Mouse (Mus musculus): ENCODE data around the gene Ski. TPM values are rescaled to one million over a fixed set of nuclear protein-coding genes. Genes with fewer than 3 reads are reported as not detected.

Ski gene
- polyA plus RNA-seq, 1 experiment from 2014 or later = 2.1 TPM

DNA sequence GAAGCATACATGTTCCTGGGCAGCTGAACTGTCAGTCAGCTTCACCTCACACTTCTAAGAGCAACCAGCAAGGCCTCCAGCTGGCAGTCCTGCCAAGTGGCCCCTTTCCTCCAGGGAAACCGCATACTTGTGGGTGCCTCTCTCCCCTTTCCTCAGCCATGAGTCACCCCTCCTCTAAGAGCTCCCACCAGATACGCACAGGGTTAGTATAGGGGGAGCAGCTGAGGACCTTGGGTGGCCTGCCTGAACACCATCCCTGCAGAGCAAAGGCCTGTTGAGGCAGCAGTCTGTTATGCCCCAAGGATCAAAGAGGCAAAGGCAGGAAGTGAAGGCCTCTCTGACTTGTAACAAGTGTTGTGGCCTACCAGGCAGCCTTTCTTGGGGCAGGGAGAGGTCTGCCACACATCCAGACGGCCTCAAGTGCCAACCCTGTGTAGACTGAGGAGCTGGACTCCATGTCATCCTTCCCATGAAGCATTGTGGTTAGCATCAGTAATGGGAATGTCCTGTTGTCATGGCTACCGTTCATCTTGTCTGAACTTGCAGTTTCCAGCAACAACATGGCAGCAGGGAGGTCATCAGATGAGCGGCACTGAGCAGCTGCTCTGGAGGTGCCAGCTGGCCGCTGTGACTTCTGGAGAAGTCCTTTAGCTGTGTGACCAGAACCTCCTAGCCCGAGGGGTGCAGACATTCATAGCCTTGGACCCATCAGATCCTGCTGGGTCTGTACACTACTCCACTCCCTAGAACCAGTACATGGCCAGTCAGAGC, 95.6 kb downstream of the Ski start:
- peaks cover 35% of the 10 kb centered on the region for H3K4me1 ChIP-seq (replicated peaks)
- no peak for ATAC-seq (ENCODE audit: insufficient read depth)
- no peaks in the 10 kb centered on the region for H3K27me3 ChIP-seq
- H3K9me3 ChIP-seq (replicated peaks) = no peaks in the 10 kb centered on the region
- H3K4me2 ChIP-seq = no peak overlapping the region
- 60% methylated on average over 7 of the region's 7 CpGs for WGBS (ENCODE audit: insufficient replicate concordance)
- H3K4me3 ChIP-seq (replicated peaks) = no peak overlapping the region
- no peak overlapping the region for H3K27ac ChIP-seq (replicated peaks)
- H3K9ac ChIP-seq = no peak overlapping the region
- H3K36me3 ChIP-seq (replicated peaks) = no peaks in the 10 kb centered on the region

DNA sequence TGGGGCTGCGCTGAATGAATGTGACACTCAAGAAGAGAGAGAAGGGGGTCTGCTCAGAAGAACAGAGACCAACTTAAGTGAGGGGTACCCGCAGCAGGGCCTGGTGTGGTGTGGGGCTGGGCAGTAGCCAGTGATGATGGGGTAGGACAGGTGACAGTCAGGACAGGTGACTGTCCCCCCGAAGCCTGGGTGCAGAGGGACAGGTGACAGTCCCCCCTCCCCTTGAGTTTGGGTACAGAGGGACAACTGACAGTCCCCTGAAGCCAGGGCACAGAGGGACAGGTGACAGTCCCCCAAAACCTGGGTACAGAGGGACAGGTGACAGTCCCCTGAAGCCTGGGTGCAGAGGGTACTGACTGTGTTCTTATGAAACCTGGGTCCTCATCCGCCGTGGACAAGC, 96.2 kb downstream of the Ski start:
- no peak for ATAC-seq (ENCODE audit: insufficient read depth)
- no peaks in the 10 kb centered on the region for H3K27me3 ChIP-seq
- H3K36me3 ChIP-seq (replicated peaks) = no peaks in the 10 kb centered on the region
- H3K9ac ChIP-seq = no peak overlapping the region
- H3K4me3 ChIP-seq (replicated peaks) = no peak overlapping the region
- H3K9me3 ChIP-seq (replicated peaks) = no peaks in the 10 kb centered on the region
- H3K4me2 ChIP-seq = no peak overlapping the region
- no peak overlapping the region for H3K27ac ChIP-seq (replicated peaks)
- H3K4me1 ChIP-seq (replicated peaks) = peaks cover 41% of the 10 kb centered on the region
- WGBS (ENCODE audit: insufficient replicate concordance) = 63% methylated on average over 5 of the region's 5 CpGs

GRCm38 (mm10) chr4:155125310-155125709, 97.1 kb downstream of the Ski start:
- peaks cover 49% of the 10 kb centered on the region for H3K4me1 ChIP-seq (replicated peaks)
- H3K27ac ChIP-seq (replicated peaks) = no peak overlapping the region
- no peaks in the 10 kb centered on the region for H3K27me3 ChIP-seq
- H3K36me3 ChIP-seq (replicated peaks) = no peaks in the 10 kb centered on the region
- no peaks in the 10 kb centered on the region for H3K9me3 ChIP-seq (replicated peaks)
- ATAC-seq (ENCODE audit: insufficient read depth) = peak; percentile 24; the same call in 1 of the 2 replicates
- 16% methylated on average over 7 of the region's 7 CpGs for WGBS (ENCODE audit: insufficient replicate concordance)
- no peak overlapping the region for H3K4me2 ChIP-seq
- no peak overlapping the region for H3K4me3 ChIP-seq (replicated peaks)
- H3K9ac ChIP-seq = no peak overlapping the region

DNA sequence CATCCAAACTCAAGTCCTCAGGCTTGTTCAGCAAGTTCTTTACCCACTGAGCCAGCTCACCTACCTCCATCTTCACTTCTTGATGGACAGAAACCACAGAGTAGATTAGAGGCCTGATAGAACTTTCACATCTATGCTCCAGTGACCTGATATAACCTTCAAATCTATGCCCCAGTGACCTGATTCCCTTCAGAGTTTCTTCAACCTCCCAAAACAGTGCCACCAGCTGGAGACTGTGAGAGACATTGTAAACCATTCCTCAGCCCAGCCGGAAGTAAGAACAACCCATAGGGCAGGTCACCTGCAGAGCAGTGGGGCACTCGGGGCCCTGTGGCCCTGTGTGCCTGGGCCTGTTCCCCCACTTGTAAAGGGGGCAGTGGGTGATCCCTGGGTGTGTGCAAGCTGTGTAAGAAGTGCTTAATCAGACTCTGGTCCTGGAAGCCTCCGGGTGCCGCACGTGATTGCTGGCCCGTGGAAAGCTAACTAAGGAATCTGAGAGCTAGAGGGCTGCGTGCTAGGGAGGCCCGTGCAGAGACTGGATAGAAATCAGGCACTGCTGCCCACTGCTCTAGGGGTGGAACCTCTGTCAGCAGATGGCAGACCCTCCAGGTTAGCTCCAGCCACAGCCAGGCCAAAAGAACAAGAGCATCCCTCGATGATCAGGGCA, 98.4 kb downstream of the Ski start:
- Histone ChIP-seq H3K4me1 (replicated peaks) (peaks cover 57% of the 10 kb centered on the region), H3K9me3 (replicated peaks) (no peaks in the 10 kb centered on the region), H3K27me3 (no peaks in the 10 kb centered on the region), H3K27ac (replicated peaks) (no peak overlapping the region), H3K36me3 (replicated peaks) (no peaks in the 10 kb centered on the region), H3K4me3 (replicated peaks) (no peak overlapping the region), H3K9ac (no peak overlapping the region), H3K4me2 (no peak overlapping the region)
- WGBS (ENCODE audit: insufficient replicate concordance) = 81% methylated on average over 9 of the region's 9 CpGs
- no peak for ATAC-seq (ENCODE audit: insufficient read depth)

GRCm38 (mm10) chr4:155122444-155123040, 99.8 kb downstream of the Ski start:
- Histone ChIP-seq H3K27ac (replicated peaks) (0 out of 2 replicates have a peak overlapping the region, but pooled peaks have one; percentile 75), H3K4me2 (no peak overlapping the region), H3K9ac (no peak overlapping the region), H3K4me1 (replicated peaks) (peaks cover 66% of the 10 kb centered on the region), H3K9me3 (replicated peaks) (no peaks in the 10 kb centered on the region), H3K36me3 (replicated peaks) (no peaks in the 10 kb centered on the region), H3K4me3 (replicated peaks) (no peak overlapping the region), H3K27me3 (no peaks in the 10 kb centered on the region)
- ATAC-seq (ENCODE audit: insufficient read depth) = no peak
- 54% methylated on average over 16 of the region's 16 CpGs for WGBS (ENCODE audit: insufficient replicate concordance)

GRCm38 (mm10) chr4:155121915-155122443, 100.4 kb downstream of the Ski start:
- Histone ChIP-seq H3K4me2 (no peak overlapping the region), H3K27me3 (no peaks in the 10 kb centered on the region), H3K4me1 (replicated peaks) (peaks cover 71% of the 10 kb centered on the region), H3K9me3 (replicated peaks) (no peaks in the 10 kb centered on the region), H3K9ac (no peak overlapping the region), H3K27ac (replicated peaks) (0 out of 2 replicates have a peak overlapping the region, but pooled peaks have one; percentile 75), H3K4me3 (replicated peaks) (no peak overlapping the region), H3K36me3 (replicated peaks) (no peaks in the 10 kb centered on the region)
- WGBS (ENCODE audit: insufficient replicate concordance) = 60% methylated on average over 6 of the region's 6 CpGs
- ATAC-seq (ENCODE audit: insufficient read depth) = no peak

GRCm38 (mm10) chr4:155121222-155121621, 101.2 kb downstream of the Ski start:
- Histone ChIP-seq H3K27me3 (no peaks in the 10 kb centered on the region), H3K9me3 (replicated peaks) (no peaks in the 10 kb centered on the region), H3K4me1 (replicated peaks) (peaks cover 79% of the 10 kb centered on the region), H3K4me3 (replicated peaks) (no peak overlapping the region), H3K9ac (no peak overlapping the region), H3K36me3 (replicated peaks) (no peaks in the 10 kb centered on the region), H3K4me2 (no peak overlapping the region), H3K27ac (replicated peaks) (peak overlapping the region; percentile 75)
- no peak for ATAC-seq (ENCODE audit: insufficient read depth)
- WGBS (ENCODE audit: insufficient replicate concordance) = 78% methylated on average over 6 of the region's 6 CpGs

DNA sequence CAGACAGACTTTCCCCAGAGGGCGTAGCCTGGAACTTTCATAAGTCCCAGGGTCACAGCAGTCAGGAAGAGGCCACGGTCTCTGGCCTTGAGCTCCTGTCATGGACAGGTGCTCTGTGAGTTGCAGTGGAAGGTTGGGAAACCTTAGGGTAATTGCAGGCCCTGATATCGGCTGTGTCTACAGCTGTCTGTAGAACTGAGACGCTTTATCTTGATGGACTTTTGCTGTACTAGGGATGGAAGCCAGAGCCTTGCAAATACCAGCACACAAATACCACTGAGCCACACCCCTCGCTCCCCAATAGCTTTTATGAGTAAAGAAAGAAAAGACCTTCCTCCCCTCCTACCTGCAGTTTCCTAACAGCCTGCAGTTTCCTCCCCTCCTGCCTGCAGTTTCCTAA, 101.8 kb downstream of the Ski start:
- peak overlapping the region; percentile 75 for H3K27ac ChIP-seq (replicated peaks)
- WGBS (ENCODE audit: insufficient replicate concordance) = 34% methylated on average over 5 of the region's 5 CpGs
- H3K9ac ChIP-seq = no peak overlapping the region
- H3K9me3 ChIP-seq (replicated peaks) = no peaks in the 10 kb centered on the region
- no peaks in the 10 kb centered on the region for H3K36me3 ChIP-seq (replicated peaks)
- no peaks in the 10 kb centered on the region for H3K27me3 ChIP-seq
- peaks cover 80% of the 10 kb centered on the region for H3K4me1 ChIP-seq (replicated peaks)
- ATAC-seq (ENCODE audit: insufficient read depth) = peak; percentile 71
- no peak overlapping the region for H3K4me3 ChIP-seq (replicated peaks)
- H3K4me2 ChIP-seq = no peak overlapping the region

- Histone ChIP-seq H3K27me3 (no peaks in the 10 kb centered on the region), H3K9me3 (replicated peaks) (no peaks in the 10 kb centered on the region), H3K4me2 (no peak overlapping the region), H3K9ac (no peak overlapping the region), H3K27ac (replicated peaks) (peak overlapping the region; percentile 75), H3K36me3 (replicated peaks) (no peaks in the 10 kb centered on the region), H3K4me1 (replicated peaks) (peaks cover 74% of the 10 kb centered on the region), H3K4me3 (replicated peaks) (no peak overlapping the region)
- 0 out of 2 replicates have a peak, but pooled peaks have one; percentile 11 for ATAC-seq (ENCODE audit: insufficient read depth)
- 72% methylated on average over 7 of the region's 7 CpGs for WGBS (ENCODE audit: insufficient replicate concordance)
Observed at GRCm38 (mm10) chr4:155120038-155120437, 102.4 kb downstream of the Ski start.

- H3K4me3 ChIP-seq (replicated peaks) = no peak overlapping the region
- H3K27me3 ChIP-seq = no peaks in the 10 kb centered on the region
- no peak overlapping the region for H3K9ac ChIP-seq
- no peaks in the 10 kb centered on the region for H3K36me3 ChIP-seq (replicated peaks)
- no peak for ATAC-seq (ENCODE audit: insufficient read depth)
- H3K9me3 ChIP-seq (replicated peaks) = no peaks in the 10 kb centered on the region
- H3K4me1 ChIP-seq (replicated peaks) = peaks cover 62% of the 10 kb centered on the region
- no peak overlapping the region for H3K27ac ChIP-seq (replicated peaks)
- WGBS (ENCODE audit: insufficient replicate concordance) = 79% methylated on average over 10 of the region's 10 CpGs
- no peak overlapping the region for H3K4me2 ChIP-seq
Observed at GRCm38 (mm10) chr4:155118278-155118677, 104.1 kb downstream of the Ski start.

- Histone ChIP-seq H3K9me3 (replicated peaks) (no peaks in the 10 kb centered on the region), H3K27ac (replicated peaks) (peak overlapping the region; percentile 55), H3K4me1 (replicated peaks) (peaks cover 54% of the 10 kb centered on the region), H3K27me3 (no peaks in the 10 kb centered on the region), H3K4me2 (peak overlapping the region; percentile 40; the same call in 1 of the 2 replicates), H3K9ac (no peak overlapping the region), H3K36me3 (replicated peaks) (no peaks in the 10 kb centered on the region), H3K4me3 (replicated peaks) (no peak overlapping the region)
- ATAC-seq (ENCODE audit: insufficient read depth) = peak; percentile 63
- 35% methylated on average over 6 of the region's 6 CpGs for WGBS (ENCODE audit: insufficient replicate concordance)
Observed at GRCm38 (mm10) chr4:155117396-155117978, 104.9 kb downstream of the Ski start.
